Mouse (Mus musculus): Measurements from ENCODE around the gene Vps18. TPM values are rescaled to one million over a fixed set of nuclear protein-coding genes. Genes with fewer than 3 reads are reported as not detected.
A peak's percentile ranks its signal among the peaks of the same experiment; 100 is the strongest.

The Vps18 gene
- total RNA-seq (2012; rRNA removed), result 17.0 and 17.8 TPM in 2 replicates

DNA sequence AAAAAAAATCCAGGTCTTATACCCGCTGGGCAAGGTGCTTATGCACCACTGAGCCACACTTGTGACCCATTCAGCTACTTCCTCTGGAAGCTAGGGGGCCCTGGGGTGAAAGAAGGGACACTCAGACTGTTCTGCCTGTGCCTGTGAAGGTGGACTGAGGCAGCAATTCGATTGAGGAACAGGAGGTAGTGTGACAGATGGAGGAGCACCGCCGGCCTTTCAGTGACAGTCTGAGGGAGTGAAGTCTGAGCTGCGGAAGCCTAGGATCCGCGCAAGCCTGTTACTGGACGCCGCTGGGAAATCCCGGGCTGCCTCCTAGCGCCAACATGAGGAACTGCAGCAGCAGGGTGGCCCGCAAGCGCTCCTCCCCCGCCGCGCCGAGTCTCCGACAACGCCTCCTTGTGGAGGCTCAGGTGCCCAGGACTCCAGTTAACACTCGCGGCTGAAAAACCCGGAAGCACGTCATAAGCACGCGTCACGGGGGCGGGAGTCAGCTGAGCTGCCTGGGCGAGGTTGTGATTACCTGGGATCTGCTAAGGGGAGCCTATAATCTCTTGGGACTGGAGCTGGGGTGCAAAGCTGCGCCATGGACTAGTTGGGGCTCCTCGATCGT is at the start of gene Vps18:
Gene Vps18 (plus strand): TSS at position 471 of the 613 bp plus-strand sequence.
- in situ Hi-C loops (cut with MboI; ENCODE audit: low sequenced_read_pairs in 2 of 2, unreplicated experiment in 2 of 2), result no loop called here
- peak; percentile 97 for DNase-seq (ENCODE audit: low read depth, low spot score)
- peak within 1 kb of the TSS; percentile 92 for H3K9ac ChIP-seq (ENCODE audit: insufficient read depth, low read depth, low read length, poor library complexity, severe bottlenecking)
- peak within 1 kb of the TSS; percentile 82 to 92 for H3K4me3 ChIP-seq (ENCODE audit: insufficient read depth in 1 of 2, low read depth in 1 of 2, low read length in 2 of 2, poor library complexity in 1 of 2, severe bottlenecking in 1 of 2)
- H3K36me3 ChIP-seq (ENCODE audit: control insufficient read depth, insufficient read depth, low read length, poor library complexity, severe bottlenecking), result peaks cover 5% of the 10 kb centered on the region; the same call in 1 of the 2 replicates
- TF ChIP-seq MAFK (IDR thresholded peaks at IDR 0.05; ENCODE audit: insufficient read depth, low read depth, low read length), result no peak
- TF ChIP-seq ZC3H11A (IDR thresholded peaks at IDR 0.05; ENCODE audit: borderline replicate concordance, low read depth, low read length), result peak; percentile 54
- no peak for TF ChIP-seq CHD2 (IDR thresholded peaks at IDR 0.05; ENCODE audit: low read depth, low read length)
- peak; percentile 29; the same call in 1 of the 2 replicates for TF ChIP-seq ZNF384 (IDR thresholded peaks at IDR 0.05; ENCODE audit: low read depth, low read length)
- TF ChIP-seq HCFC1 (IDR thresholded peaks at IDR 0.05; ENCODE audit: borderline replicate concordance, insufficient read depth, low read length), result peak; percentile 84
- peaks cover 0 to 12% of the 10 kb centered on the region in 2 experiments; a peak in 1 of 4 replicates for H3K4me1 ChIP-seq (ENCODE audit: control insufficient read depth in 2 of 2, insufficient read depth in 2 of 2, low read length in 2 of 2, poor library complexity in 1 of 2)
- H3K9me3 ChIP-seq (ENCODE audit: control insufficient read depth, insufficient read depth, low read depth, low read length), result no peaks in the 10 kb centered on the region
- peak within 1 kb of the TSS; percentile 14 for H3K27ac ChIP-seq (ENCODE audit: insufficient read depth, low read depth, low read length, poor library complexity, severe bottlenecking)

DNA sequence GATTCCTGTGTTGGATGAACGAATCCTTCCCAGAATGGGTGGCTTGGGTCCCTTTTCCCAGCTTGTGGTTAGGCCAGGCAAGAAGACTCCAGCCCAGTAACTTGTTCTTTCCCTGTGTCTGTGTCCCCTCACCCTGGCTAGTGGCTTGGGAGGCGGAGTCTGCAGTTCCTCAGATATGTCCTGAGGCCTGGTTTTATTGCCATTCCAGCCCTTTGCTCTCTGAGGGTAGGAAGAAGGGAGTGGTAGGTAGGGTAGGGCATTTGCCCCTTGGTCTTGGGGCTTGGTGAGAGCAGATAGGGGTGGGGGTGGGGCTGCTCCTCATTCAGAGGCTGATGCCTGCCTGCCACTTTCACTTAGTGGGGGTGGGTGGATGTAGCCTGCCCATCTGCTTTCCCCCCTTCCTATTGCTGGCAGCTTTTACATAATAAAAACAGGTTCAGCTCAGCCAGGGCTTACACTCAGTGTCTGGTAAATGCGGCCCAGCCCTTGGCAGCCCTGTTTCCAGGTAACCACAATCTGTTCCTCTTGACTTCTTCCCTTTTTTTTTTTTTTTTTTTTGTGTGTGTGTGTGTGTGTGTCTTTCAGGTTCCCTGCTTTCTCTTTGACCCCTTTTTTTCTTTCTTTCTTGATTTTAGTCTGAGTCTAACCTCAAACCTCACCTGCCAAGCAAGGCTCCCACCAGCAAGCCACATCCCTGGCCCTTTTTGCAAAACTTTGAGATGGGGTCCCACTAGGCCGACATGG is 48.3 kb upstream of the Vps18 start:
- H3K4me1 ChIP-seq (ENCODE audit: control insufficient read depth in 2 of 2, insufficient read depth in 2 of 2, low read length in 2 of 2, poor library complexity in 1 of 2), result peaks cover 7 to 23% of the 10 kb centered on the region in 2 experiments; a peak in 3 of 4 replicates
- peak overlapping the region; percentile 10; the same call in 1 of the 2 replicates for H3K9ac ChIP-seq (ENCODE audit: insufficient read depth, low read depth, low read length, poor library complexity, severe bottlenecking)
- H3K9me3 ChIP-seq (ENCODE audit: control insufficient read depth, insufficient read depth, low read depth, low read length), result no peaks in the 10 kb centered on the region
- peak overlapping the region; percentile 12 to 13; a peak in 2 of 4 replicates for H3K4me3 ChIP-seq (ENCODE audit: insufficient read depth in 1 of 2, low read depth in 1 of 2, low read length in 2 of 2, poor library complexity in 1 of 2, severe bottlenecking in 1 of 2)
- in situ Hi-C loops (cut with MboI; ENCODE audit: low sequenced_read_pairs in 2 of 2, unreplicated experiment in 2 of 2), result no loop called here
- H3K36me3 ChIP-seq (ENCODE audit: control insufficient read depth, insufficient read depth, low read length, poor library complexity, severe bottlenecking), result peaks cover 21% of the 10 kb centered on the region
- DNase-seq (ENCODE audit: low read depth, low spot score), result no peak
- 0 out of 2 replicates have a peak overlapping the region, but pooled peaks have one; percentile 9 for H3K27ac ChIP-seq (ENCODE audit: insufficient read depth, low read depth, low read length, poor library complexity, severe bottlenecking)
- TF ChIP-seq CHD2 (IDR thresholded peaks at IDR 0.05; ENCODE audit: low read depth, low read length) (no peak), ZNF384 (IDR thresholded peaks at IDR 0.05; ENCODE audit: low read depth, low read length) (peak; percentile 84)

DNA sequence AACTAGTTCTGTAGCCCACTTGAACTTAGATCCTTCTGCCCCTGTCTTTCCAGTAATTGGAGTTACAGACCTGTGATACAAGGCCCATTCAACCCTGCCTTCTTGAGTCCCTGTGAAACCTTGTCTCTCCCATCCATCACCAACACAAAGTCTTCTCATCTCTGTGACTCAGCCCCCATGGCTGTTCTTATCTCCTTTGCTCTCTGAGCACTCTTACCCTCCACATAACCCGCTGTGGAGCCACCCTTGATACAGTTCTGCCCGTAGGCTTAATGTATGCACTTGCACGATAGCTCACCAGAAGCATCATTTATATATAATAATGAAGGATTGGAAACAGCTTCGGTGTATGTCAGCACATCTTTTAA is 47.7 kb upstream of the Vps18 start:
- in situ Hi-C loops (cut with MboI; ENCODE audit: low sequenced_read_pairs in 2 of 2, unreplicated experiment in 2 of 2), result no loop called here
- H3K4me3 ChIP-seq (ENCODE audit: insufficient read depth in 1 of 2, low read depth in 1 of 2, low read length in 2 of 2, poor library complexity in 1 of 2, severe bottlenecking in 1 of 2), result no peak overlapping the region
- no peak for DNase-seq (ENCODE audit: low read depth, low spot score)
- H3K27ac ChIP-seq (ENCODE audit: insufficient read depth, low read depth, low read length, poor library complexity, severe bottlenecking), result no peak overlapping the region
- peaks cover 26% of the 10 kb centered on the region for H3K36me3 ChIP-seq (ENCODE audit: control insufficient read depth, insufficient read depth, low read length, poor library complexity, severe bottlenecking)
- peaks cover 7 to 23% of the 10 kb centered on the region in 2 experiments; a peak in 3 of 4 replicates for H3K4me1 ChIP-seq (ENCODE audit: control insufficient read depth in 2 of 2, insufficient read depth in 2 of 2, low read length in 2 of 2, poor library complexity in 1 of 2)
- no peaks in the 10 kb centered on the region for H3K9me3 ChIP-seq (ENCODE audit: control insufficient read depth, insufficient read depth, low read depth, low read length)
- TF ChIP-seq ZNF384 (IDR thresholded peaks at IDR 0.05; ENCODE audit: low read depth, low read length) (no peak), MAFK (IDR thresholded peaks at IDR 0.05; ENCODE audit: insufficient read depth, low read depth, low read length) (no peak), ZC3H11A (IDR thresholded peaks at IDR 0.05; ENCODE audit: borderline replicate concordance, low read depth, low read length) (no peak), HCFC1 (IDR thresholded peaks at IDR 0.05; ENCODE audit: borderline replicate concordance, insufficient read depth, low read length) (no peak), CHD2 (IDR thresholded peaks at IDR 0.05; ENCODE audit: low read depth, low read length) (no peak)
- no peak overlapping the region for H3K9ac ChIP-seq (ENCODE audit: insufficient read depth, low read depth, low read length, poor library complexity, severe bottlenecking)

DNA sequence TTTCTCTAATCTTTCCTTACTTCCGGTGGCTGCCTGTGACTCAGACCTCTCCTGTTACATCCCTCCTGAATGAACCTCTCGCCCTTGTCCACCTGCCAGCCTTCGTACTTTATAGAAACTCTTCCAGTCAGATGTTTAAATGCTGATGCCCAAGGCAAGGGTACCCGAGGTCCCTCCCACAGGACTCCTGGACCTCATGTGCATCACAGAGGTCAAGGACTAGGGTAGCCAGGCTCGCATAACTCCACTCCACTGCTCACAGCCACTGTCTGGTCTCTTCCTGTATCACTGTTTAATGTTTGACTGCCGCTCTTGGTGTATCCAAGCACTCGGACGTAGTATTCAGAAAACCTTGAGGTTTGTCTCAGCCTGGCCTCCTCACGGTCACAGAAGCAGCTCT is 46.0 kb upstream of the Vps18 start:
- in situ Hi-C loops (cut with MboI; ENCODE audit: low sequenced_read_pairs in 2 of 2, unreplicated experiment in 2 of 2), result no loop called here
- peaks cover 36% of the 10 kb centered on the region for H3K36me3 ChIP-seq (ENCODE audit: control insufficient read depth, insufficient read depth, low read length, poor library complexity, severe bottlenecking)
- H3K4me1 ChIP-seq (ENCODE audit: control insufficient read depth in 2 of 2, insufficient read depth in 2 of 2, low read length in 2 of 2, poor library complexity in 1 of 2), result peaks cover 5 to 23% of the 10 kb centered on the region in 2 experiments; a peak in 2 of 4 replicates

More for the DNA sequence above, 46.0 kb upstream of the Vps18 start:
- TF ChIP-seq CHD2 (IDR thresholded peaks at IDR 0.05; ENCODE audit: low read depth, low read length) (no peak), ZC3H11A (IDR thresholded peaks at IDR 0.05; ENCODE audit: borderline replicate concordance, low read depth, low read length) (no peak), ZNF384 (IDR thresholded peaks at IDR 0.05; ENCODE audit: low read depth, low read length) (no peak), HCFC1 (IDR thresholded peaks at IDR 0.05; ENCODE audit: borderline replicate concordance, insufficient read depth, low read length) (no peak), MAFK (IDR thresholded peaks at IDR 0.05; ENCODE audit: insufficient read depth, low read depth, low read length) (no peak)
- Histone ChIP-seq H3K9me3 (ENCODE audit: control insufficient read depth, insufficient read depth, low read depth, low read length) (no peaks in the 10 kb centered on the region), H3K27ac (ENCODE audit: insufficient read depth, low read depth, low read length, poor library complexity, severe bottlenecking) (no peak overlapping the region), H3K9ac (ENCODE audit: insufficient read depth, low read depth, low read length, poor library complexity, severe bottlenecking) (no peak overlapping the region), H3K4me3 (ENCODE audit: insufficient read depth in 1 of 2, low read depth in 1 of 2, low read length in 2 of 2, poor library complexity in 1 of 2, severe bottlenecking in 1 of 2) (no peak overlapping the region)
- DNase-seq (ENCODE audit: low read depth, low spot score), result no peak
